Mouse (Mus musculus) heart, adult 2 months (tissue): ENCODE measurements at regions not wholly inside any gene's neighbourhood (a gene's known extent, or its start where the extent isn't known, plus 50 kb on each side); places are given as distances from the start of the nearest gene placed in this dataset.

Experiments
- DNase-seq, 2 experiments: peaks; one replicate each; pipeline ENCODE4 v3.0.0; 2021
- H3K27ac ChIP-seq: fragments of 200-600 bp; 2 replicates; pipeline ENCODE4 v1.8.1; 2022
- H3K27me3 ChIP-seq: fragments of 200-500 bp; 2 replicates; pipeline ENCODE4 v1.6.1; 2012; ENCODE audit warnings: mild to moderate bottlenecking, low read length, inconsistent platforms, mixed read lengths; ENCODE audit not compliant: control insufficient read depth, insufficient read depth
- H3K36me3 ChIP-seq: fragments of 200-500 bp; 2 replicates; pipeline ENCODE4 v1.6.1; 2012; ENCODE audit warnings: low read length, inconsistent platforms; ENCODE audit not compliant: control insufficient read depth, insufficient read depth
- H3K4me1 ChIP-seq: fragments of 200-500 bp; 2 replicates; pipeline ENCODE4 v1.6.1; 2011; ENCODE audit warnings: low read length; ENCODE audit not compliant: control insufficient read depth, insufficient read depth
- H3K4me3 ChIP-seq: fragments of 200-600 bp; 2 replicates; pipeline ENCODE4 v1.8.1; 2022
- H3K79me2 ChIP-seq: fragments of 200-500 bp; replicated peaks from 2 replicates; pipeline ENCODE4 v1.6.1; 2012; ENCODE audit warnings: mild to moderate bottlenecking, inconsistent platforms, low read length, moderate library complexity, mixed read lengths; ENCODE audit not compliant: control insufficient read depth, insufficient read depth
- H3K9ac ChIP-seq: fragments of 200-500 bp; 2 replicates; pipeline ENCODE4 v1.6.1; 2012; ENCODE audit warnings: low read depth, mild to moderate bottlenecking, control low read depth, inconsistent platforms, low read length, mixed read lengths
- CTCF ChIP-seq: fragments of 200-600 bp; IDR thresholded peaks from 2 replicates; pipeline ENCODE4 v1.8.1; 2022; ENCODE audit warnings: antibody characterized with exemption, mild to moderate bottlenecking, moderate library complexity
- EP300 ChIP-seq: fragments of 200-500 bp; IDR thresholded peaks from 2 replicates; pipeline ENCODE4 v1.6.1; 2011; ENCODE audit warnings: low read depth, low read length, control low read depth; ENCODE audit not compliant: insufficient read depth
- POLR2A ChIP-seq: fragments of 200-500 bp; IDR thresholded peaks from 2 replicates; pipeline ENCODE4 v1.6.1; 2011; ENCODE audit warnings: mild to moderate bottlenecking, low read depth, low read length, control low read depth; ENCODE audit not compliant: insufficient read depth
- WGBS: fragments of 180-500 bp; shearing (Covaris S2); methylation state at CpG from one replicate; pipeline ENCODE4 v1.1.7; 2018; 5-methylcytosine and 5-hydroxymethylcytosine counted together
- intact Hi-C: fragments of 180-260 bp; cut with DNase I; formaldehyde crosslinking; loops from one replicate; pipeline ENCODE4 v1.15.1; 2025

GRCm38 (mm10) chr13:44532631-44533180 is 196.6 kb upstream of the Jarid2 start:
- no peak overlapping the region for H3K4me3 ChIP-seq
- no peak overlapping the region for H3K27ac ChIP-seq
- H3K36me3 ChIP-seq, result no peaks in the 10 kb centered on the region
- H3K4me1 ChIP-seq, result peaks cover 2% of the 10 kb centered on the region
- 83% methylated on average over 11 of the region's 11 CpGs for WGBS
- DNase-seq, result peak in 1 of 2 experiments; percentile 8
- H3K79me2 ChIP-seq, result no peaks in the 10 kb centered on the region
- TF ChIP-seq CTCF (no peak), EP300 (no peak), POLR2A (no peak)
- intact Hi-C loops, result no loop called here
- H3K27me3 ChIP-seq, result no peaks in the 10 kb centered on the region
- H3K9ac ChIP-seq, result no peak overlapping the region

GRCm38 (mm10) chr13:44534575-44535080 is 194.6 kb upstream of the Jarid2 start:
- H3K9ac ChIP-seq, result no peak overlapping the region
- no peaks in the 10 kb centered on the region for H3K27me3 ChIP-seq
- peaks cover 2% of the 10 kb centered on the region for H3K4me1 ChIP-seq
- H3K36me3 ChIP-seq, result no peaks in the 10 kb centered on the region
- 68% methylated on average over 6 of the region's 6 CpGs for WGBS
- intact Hi-C loops, result no loop called here
- TF ChIP-seq POLR2A (no peak), EP300 (no peak), CTCF (no peak)
- H3K4me3 ChIP-seq, result no peak overlapping the region
- peak; percentile 23 to 24 for DNase-seq
- no peaks in the 10 kb centered on the region for H3K79me2 ChIP-seq
- no peak overlapping the region for H3K27ac ChIP-seq

- DNase-seq, result peak in 1 of 2 experiments; percentile 36
- intact Hi-C loops, result no loop called here
- Histone ChIP-seq H3K36me3 (no peaks in the 10 kb centered on the region), H3K4me1 (peaks cover 2% of the 10 kb centered on the region), H3K9ac (no peak overlapping the region), H3K79me2 (no peaks in the 10 kb centered on the region), H3K4me3 (no peak overlapping the region), H3K27ac (no peak overlapping the region), H3K27me3 (no peaks in the 10 kb centered on the region)
- WGBS, result 73% methylated on average over 18 of the region's 18 CpGs
- no peak for TF ChIP-seq POLR2A
Measured at GRCm38 (mm10) chr13:44535441-44535840, 193.8 kb upstream of the Jarid2 start.

GRCm38 (mm10) chr13:44538238-44538637 is 191.0 kb upstream of the Jarid2 start:
- DNase-seq, result peak in 1 of 2 experiments; percentile 14
- Histone ChIP-seq H3K79me2 (no peaks in the 10 kb centered on the region), H3K4me1 (peaks cover 2% of the 10 kb centered on the region), H3K27ac (no peak overlapping the region), H3K9ac (no peak overlapping the region), H3K4me3 (no peak overlapping the region), H3K27me3 (no peaks in the 10 kb centered on the region), H3K36me3 (no peaks in the 10 kb centered on the region)
- TF ChIP-seq POLR2A, result no peak
- no peak for TF ChIP-seq EP300
- no peak for TF ChIP-seq CTCF
- intact Hi-C loops, result no loop called here
- 81% methylated on average over 7 of the region's 7 CpGs for WGBS

GRCm38 (mm10) chr13:44540401-44540800 is 188.9 kb upstream of the Jarid2 start:
- peaks cover 2% of the 10 kb centered on the region for H3K4me1 ChIP-seq
- no peaks in the 10 kb centered on the region for H3K27me3 ChIP-seq
- no peak for DNase-seq
- H3K27ac ChIP-seq, result no peak overlapping the region
- no peaks in the 10 kb centered on the region for H3K79me2 ChIP-seq
- no peaks in the 10 kb centered on the region for H3K36me3 ChIP-seq
- intact Hi-C loops, result no loop called here
- WGBS, result 77% methylated on average over 4 of the region's 4 CpGs
- H3K4me3 ChIP-seq, result no peak overlapping the region
- no peak for TF ChIP-seq EP300
- TF ChIP-seq POLR2A, result no peak
- no peak for TF ChIP-seq CTCF
- H3K9ac ChIP-seq, result no peak overlapping the region

GRCm38 (mm10) chr13:44541243-44541653 is 188.0 kb upstream of the Jarid2 start:
- peak; percentile 49 to 60 for DNase-seq
- intact Hi-C loops, result no loop called here
- Histone ChIP-seq H3K4me1 (peaks cover 2% of the 10 kb centered on the region), H3K9ac (no peak overlapping the region), H3K4me3 (no peak overlapping the region), H3K79me2 (no peaks in the 10 kb centered on the region), H3K27me3 (no peaks in the 10 kb centered on the region), H3K36me3 (no peaks in the 10 kb centered on the region), H3K27ac (no peak overlapping the region)
- no peak for TF ChIP-seq CTCF
- TF ChIP-seq EP300, result no peak
- no peak for TF ChIP-seq POLR2A
- 52% methylated on average over 5 of the region's 5 CpGs for WGBS
